Mouse (Mus musculus) spleen, adult 2 months (tissue): ENCODE data around the gene Arl9. TPM values are rescaled to one million over a fixed set of nuclear protein-coding genes. Genes with fewer than 3 reads are reported as not detected.

Experiments used
- DNase-seq, 2 experiments: peaks; one replicate each; pipeline versions ENCODE4 v3.0.0 to v3.0.0-alpha.2; 2012 to 2021; ENCODE audit warnings: low spot score in 2 of 2, low read depth in 1 of 2
- H3K27ac ChIP-seq: fragments of 200-500 bp; 2 replicates; pipeline ENCODE4 v1.5.1; 2012; ENCODE audit warnings: low read length, inconsistent platforms; ENCODE audit not compliant: insufficient read depth
- H3K27me3 ChIP-seq: fragments of 200-500 bp; 2 replicates; pipeline ENCODE4 v1.6.1; 2012; ENCODE audit warnings: mild to moderate bottlenecking, moderate library complexity, low read length, inconsistent platforms; ENCODE audit not compliant: control insufficient read depth, insufficient read depth
- H3K36me3 ChIP-seq: fragments of 200-500 bp; 2 replicates; pipeline ENCODE4 v1.6.1; 2012; ENCODE audit warnings: mild to moderate bottlenecking, low read length, inconsistent platforms; ENCODE audit not compliant: control insufficient read depth, insufficient read depth
- H3K4me1 ChIP-seq: fragments of 200-500 bp; 2 replicates; pipeline ENCODE4 v1.6.1; 2011; ENCODE audit warnings: inconsistent platforms; ENCODE audit not compliant: control insufficient read depth, insufficient read depth, insufficient read length
- H3K4me3 ChIP-seq: fragments of 200-500 bp; 2 replicates; pipeline ENCODE4 v1.5.1; 2011; ENCODE audit warnings: mild to moderate bottlenecking, inconsistent platforms; ENCODE audit not compliant: insufficient read depth, insufficient read length; ENCODE audit errors: extremely low read depth
- CTCF ChIP-seq: fragments of 200-500 bp; IDR thresholded peaks from 2 replicates; pipeline ENCODE4 v1.5.1; 2011; ENCODE audit warnings: mild to moderate bottlenecking, inconsistent platforms; ENCODE audit not compliant: insufficient read depth, insufficient read length, insufficient replicate concordance; ENCODE audit errors: extremely low read depth
- POLR2A ChIP-seq: fragments of 200-500 bp; IDR thresholded peaks from 2 replicates; pipeline ENCODE4 v1.6.1; 2011; ENCODE audit warnings: low read depth, low read length, inconsistent platforms
- WGBS: fragments of 180-500 bp; shearing (Covaris S2); methylation state at CpG from one replicate; pipeline ENCODE4 v1.1.7; 2018; 5-methylcytosine and 5-hydroxymethylcytosine counted together
- polyA plus RNA-seq: library from polyadenylated mRNA; depleted of rRNA; stranded (reverse); fragments of >200 nt; gene quantifications from 2 replicates; pipeline ENCODE4 v1.2.3, GENCODE M21; 2012; rRNA removed

Gene Arl9
- polyA plus RNA-seq = not detected in 2 replicates

DNA sequence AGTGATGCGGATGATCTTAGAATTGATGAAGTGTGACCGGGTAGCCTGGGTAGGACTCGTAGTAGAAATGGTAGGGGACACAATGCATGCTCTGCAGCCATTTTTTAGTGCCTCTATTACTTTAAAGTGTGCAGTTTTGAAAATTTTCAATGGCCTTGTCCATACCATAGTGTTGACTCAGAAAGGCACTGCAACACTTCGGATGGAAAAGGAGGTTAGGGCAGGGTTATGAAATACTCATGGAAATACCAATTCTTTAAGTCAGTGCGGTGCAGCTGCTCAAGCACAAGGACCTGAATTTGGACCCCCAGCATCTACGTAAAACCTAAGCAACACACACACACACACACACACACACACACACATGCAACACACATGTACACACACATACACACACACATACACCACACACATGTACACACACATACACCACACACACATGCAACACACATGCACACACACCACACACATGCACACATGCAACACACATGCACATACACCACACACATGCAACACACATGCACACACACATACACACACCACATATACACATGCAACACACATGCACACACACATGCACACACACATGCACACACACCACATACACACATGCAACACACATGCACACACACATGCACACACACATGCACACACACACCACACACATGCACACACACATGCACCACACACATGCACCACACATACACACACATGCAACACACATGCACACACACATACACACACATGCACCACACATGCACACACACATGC lies at the start of gene Arl9:
Arl9 (plus strand) TSS at position 5 of the 771 bp plus-strand sequence.
- H3K4me1 ChIP-seq = no peaks in the 10 kb centered on the region
- DNase-seq = no peak
- WGBS = 94% methylated on average over 6 of the region's 6 CpGs
- peaks cover 3% of the 10 kb centered on the region for H3K36me3 ChIP-seq
- H3K27ac ChIP-seq = no peak within 1 kb of the TSS
- H3K4me3 ChIP-seq = no peak within 1 kb of the TSS
- TF ChIP-seq CTCF (no peak), POLR2A (no peak)
- no peaks in the 10 kb centered on the region for H3K27me3 ChIP-seq

GRCm38 (mm10) chr5:76954271-76954900 lies 49.5 kb upstream of the Arl9 start:
- no peak overlapping the region for H3K27ac ChIP-seq

DNA sequence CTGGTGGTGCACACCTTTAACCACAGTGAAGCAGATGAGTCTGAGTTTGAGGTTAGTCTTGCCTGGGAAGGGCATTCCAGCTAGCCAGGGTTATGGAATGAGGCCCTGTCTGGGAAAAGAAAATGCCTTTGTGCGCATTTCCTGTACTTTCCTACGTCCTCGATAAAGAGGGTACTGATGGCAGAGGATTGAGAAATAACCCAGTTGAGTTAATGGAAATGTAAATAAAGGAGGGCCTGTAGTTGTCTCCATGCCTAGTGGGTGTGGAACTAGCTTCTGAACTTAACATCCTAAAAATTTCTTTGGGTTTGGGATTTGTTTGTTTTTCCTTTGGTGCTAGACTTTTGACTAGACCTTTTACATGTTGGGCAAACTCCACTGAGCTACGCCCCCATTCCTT lies 48.4 kb upstream of the Arl9 start:
- no peak overlapping the region for H3K27ac ChIP-seq
- no peak overlapping the region for H3K4me3 ChIP-seq
- 0 out of 2 replicates have a peak, but pooled peaks cover 2% of the 10 kb centered on the region for H3K4me1 ChIP-seq
- 90% methylated on average over 4 of the region's 4 CpGs for WGBS
- no peak for TF ChIP-seq CTCF
- TF ChIP-seq POLR2A = no peak
- no peaks in the 10 kb centered on the region for H3K27me3 ChIP-seq
- H3K36me3 ChIP-seq = peaks cover 23% of the 10 kb centered on the region
- DNase-seq = no peak

More at GRCm38 (mm10) chr5:76954271-76954900, 49.5 kb upstream of the Arl9 start:
- Histone ChIP-seq H3K36me3 (peaks cover 20% of the 10 kb centered on the region), H3K27me3 (no peaks in the 10 kb centered on the region), H3K4me3 (no peak overlapping the region), H3K4me1 (0 out of 2 replicates have a peak, but pooled peaks cover 2% of the 10 kb centered on the region)
- WGBS = 47% methylated on average over 6 of the region's 6 CpGs
- TF ChIP-seq POLR2A = no peak
- TF ChIP-seq CTCF = no peak
- DNase-seq = no peak

DNA sequence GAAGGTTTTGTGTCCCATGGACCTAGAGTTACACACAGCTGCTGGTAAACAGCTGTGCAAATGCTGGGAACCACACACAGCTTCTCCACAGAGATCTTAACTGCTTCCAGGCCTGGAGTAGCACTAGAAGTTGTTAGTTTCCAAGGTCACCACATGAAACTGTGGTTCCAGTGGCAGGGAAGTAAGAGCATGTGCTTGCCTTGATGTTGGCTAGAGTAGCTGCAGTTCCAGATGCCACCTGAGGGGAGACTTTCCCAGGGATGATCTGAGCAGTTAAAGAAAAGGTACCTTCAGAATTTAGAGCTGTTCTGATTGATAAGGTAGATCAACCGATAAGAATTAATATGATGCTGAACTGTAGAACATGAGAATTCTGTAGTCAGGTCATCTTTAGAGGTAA lies 45.9 kb upstream of the Arl9 start:
- Histone ChIP-seq H3K4me1 (0 out of 2 replicates have a peak, but pooled peaks cover 2% of the 10 kb centered on the region), H3K36me3 (peaks cover 34% of the 10 kb centered on the region), H3K4me3 (no peak overlapping the region), H3K27me3 (no peaks in the 10 kb centered on the region), H3K27ac (no peak overlapping the region)
- DNase-seq = no peak
- 93% methylated on average over 1 of the region's 1 CpGs for WGBS
- TF ChIP-seq POLR2A (no peak), CTCF (no peak)

- H3K27me3 ChIP-seq = no peaks in the 10 kb centered on the region
- TF ChIP-seq CTCF (no peak), POLR2A (no peak)
- H3K4me3 ChIP-seq = no peak overlapping the region
- H3K27ac ChIP-seq = no peak overlapping the region
- no peak for DNase-seq
- peaks cover 36% of the 10 kb centered on the region for H3K36me3 ChIP-seq
- 95% methylated on average over 5 of the region's 5 CpGs for WGBS
- no peaks in the 10 kb centered on the region for H3K4me1 ChIP-seq
These were observed 44.3 kb upstream of the Arl9 start for GRCm38 (mm10) chr5:76959587-76959986.

GRCm38 (mm10) chr5:76962545-76962944 lies 41.3 kb upstream of the Arl9 start:
- Histone ChIP-seq H3K27me3 (no peaks in the 10 kb centered on the region), H3K4me3 (no peak overlapping the region), H3K27ac (no peak overlapping the region), H3K4me1 (no peaks in the 10 kb centered on the region), H3K36me3 (peaks cover 36% of the 10 kb centered on the region)
- 90% methylated on average over 11 of the region's 11 CpGs for WGBS
- TF ChIP-seq CTCF (no peak), POLR2A (no peak)
- no peak for DNase-seq

DNA sequence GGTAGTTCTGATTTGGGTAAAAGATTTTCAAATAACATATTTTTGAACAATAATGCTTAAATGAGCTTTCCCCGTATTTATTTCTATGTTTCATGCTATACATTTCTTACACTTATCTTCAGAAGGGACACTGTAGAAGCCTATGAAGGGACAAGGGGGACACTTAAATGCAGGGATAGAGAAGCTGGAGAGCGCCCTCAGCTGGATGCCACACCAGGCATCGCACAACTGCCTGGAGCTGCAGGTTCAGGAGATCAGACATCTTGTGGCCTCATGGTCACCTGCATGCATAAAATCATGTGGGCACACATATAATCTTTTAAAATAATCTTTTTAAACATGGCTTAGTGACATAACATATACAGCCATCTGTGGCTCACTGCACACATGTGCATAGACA lies 39.2 kb upstream of the Arl9 start:
- H3K27me3 ChIP-seq = no peaks in the 10 kb centered on the region
- 93% methylated on average over 3 of the region's 3 CpGs for WGBS
- H3K27ac ChIP-seq = no peak overlapping the region
- H3K4me1 ChIP-seq = no peaks in the 10 kb centered on the region
- no peak overlapping the region for H3K4me3 ChIP-seq
- TF ChIP-seq POLR2A (no peak), CTCF (no peak)
- peaks cover 37% of the 10 kb centered on the region for H3K36me3 ChIP-seq
- no peak for DNase-seq
